Mouse (Mus musculus) heart, postnatal 0 days (tissue): Measurements from ENCODE around the gene Ccl26. TPM values are rescaled to one million over a fixed set of nuclear protein-coding genes. Genes with fewer than 3 reads are reported as not detected.

Experiments used
- ATAC-seq: fragments of 200-750 bp; cut with Nextera tagmentation; 2 replicates; pipeline ENCODE4 v1.8.0; 2017; ENCODE audit warnings: low read depth, moderate number of reproducible peaks, moderate library complexity; ENCODE audit not compliant: insufficient read depth
- DNase-seq: peaks from one replicate; pipeline ENCODE4 v3.0.0-alpha.2; 2016; ENCODE audit warnings: low spot score
- H3K27ac ChIP-seq: fragments of 300-500 bp; sonication (generic); 2 replicates; pipeline ENCODE4 v1.5.1; 2014; ENCODE audit warnings: low read depth, mild to moderate bottlenecking
- H3K27me3 ChIP-seq: fragments of 300-500 bp; sonication (generic); 2 replicates; pipeline ENCODE4 v1.6.1; 2014; ENCODE audit warnings: low read length, mixed read lengths; ENCODE audit not compliant: control insufficient read depth, insufficient read depth
- H3K36me3 ChIP-seq: fragments of 300-500 bp; sonication (generic); replicated peaks from 2 replicates; pipeline ENCODE4 v1.6.1; 2014; ENCODE audit warnings: low read length, mixed read lengths; ENCODE audit not compliant: control insufficient read depth, insufficient read depth
- H3K4me1 ChIP-seq: fragments of 300-500 bp; sonication (generic); 2 replicates; pipeline ENCODE4 v1.6.1; 2014; ENCODE audit warnings: antibody characterized with exemption; ENCODE audit not compliant: control insufficient read depth, insufficient read depth
- H3K4me2 ChIP-seq: fragments of 300-500 bp; sonication (generic); 2 replicates; pipeline ENCODE4 v1.6.1; 2014; ENCODE audit warnings: low read depth, mild to moderate bottlenecking, low read length, moderate library complexity
- H3K4me3 ChIP-seq: fragments of 300-500 bp; sonication (generic); 2 replicates; pipeline ENCODE4 v1.5.1; 2014; ENCODE audit warnings: low read depth, low read length
- H3K9ac ChIP-seq: fragments of 300-500 bp; sonication (generic); replicated peaks from 2 replicates; pipeline ENCODE4 v1.6.1; 2014; ENCODE audit warnings: low read depth, low read length, mixed read lengths
- H3K9me3 ChIP-seq: fragments of 300-500 bp; sonication (generic); replicated peaks from 2 replicates; pipeline ENCODE4 v1.6.1; 2016; ENCODE audit warnings: low read length; ENCODE audit not compliant: control insufficient read depth
- CTCF ChIP-seq: IDR thresholded peaks from 2 replicates; pipeline ENCODE4 v1.5.1; 2016; ENCODE audit warnings: antibody characterized with exemption, control low read depth, low read depth
- EP300 ChIP-seq: IDR thresholded peaks from 2 replicates; pipeline ENCODE4 v1.6.1; 2016; ENCODE audit warnings: antibody characterized with exemption, low read depth
- WGBS: fragments of 180-500 bp; shearing (Covaris S2); extraction: QIAGEN DNeasy Blood & Tissue Kit; methylation state at CpG from one replicate; pipeline ENCODE4 v1.1.7; 2014; 5-methylcytosine and 5-hydroxymethylcytosine counted together
- polyA plus RNA-seq: library from polyadenylated mRNA; unstranded; fragments of >200 nt; fragmentation: Nextera tagmentation; extraction: Ambion mirVana; gene quantifications from 2 replicates; pipeline ENCODE4 v1.2.1, GENCODE M21; 2015
- total RNA-seq: library from RNA; depleted of rRNA; stranded (reverse); fragments of >200 nt; gene quantifications from 2 replicates; pipeline ENCODE4 v1.2.3, GENCODE M21; 2014; ENCODE audit warnings: low replicate concordance

The Ccl26 gene
- total and polyA plus RNA-seq, 2 experiments from 2014 or later: not detected

GRCm38 (mm10) chr5:135587764-135588163, 24.4 kb upstream of the Ccl26 start:
- Histone ChIP-seq H3K4me1 (no peaks in the 10 kb centered on the region), H3K27me3 (no peaks in the 10 kb centered on the region), H3K4me2 (no peak overlapping the region), H3K9ac (no peak overlapping the region), H3K27ac (no peak overlapping the region), H3K4me3 (no peak overlapping the region), H3K9me3 (0 out of 2 replicates have a peak, but pooled peaks cover 3% of the 10 kb centered on the region), H3K36me3 (no peaks in the 10 kb centered on the region)
- ATAC-seq (no peak), DNase-seq (no peak)
- no peak for TF ChIP-seq CTCF
- no peak for TF ChIP-seq EP300
- WGBS: 85% methylated on average over 4 of the region's 4 CpGs

DNA sequence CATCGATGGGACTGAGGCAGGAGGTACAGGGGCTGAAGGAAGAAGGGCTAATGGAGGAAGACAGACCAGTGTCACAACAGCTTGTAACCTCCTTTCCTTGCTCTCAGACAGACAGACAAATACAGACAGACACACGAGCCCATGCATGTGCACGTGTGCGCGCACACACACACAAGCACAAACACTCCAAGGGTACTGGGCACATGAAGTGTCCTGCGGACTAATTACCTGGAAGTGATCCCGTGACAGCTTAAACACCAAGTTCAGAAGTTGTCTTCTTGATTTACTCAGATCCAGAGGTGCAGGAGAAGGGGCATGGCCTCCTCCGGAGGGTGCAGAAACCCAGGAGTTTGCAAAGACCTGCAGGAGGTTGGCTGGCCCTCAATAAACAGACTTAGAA, 22.3 kb upstream of the Ccl26 start:
- 84% methylated on average over 8 of the region's 8 CpGs for WGBS
- no peak for DNase-seq

DNA sequence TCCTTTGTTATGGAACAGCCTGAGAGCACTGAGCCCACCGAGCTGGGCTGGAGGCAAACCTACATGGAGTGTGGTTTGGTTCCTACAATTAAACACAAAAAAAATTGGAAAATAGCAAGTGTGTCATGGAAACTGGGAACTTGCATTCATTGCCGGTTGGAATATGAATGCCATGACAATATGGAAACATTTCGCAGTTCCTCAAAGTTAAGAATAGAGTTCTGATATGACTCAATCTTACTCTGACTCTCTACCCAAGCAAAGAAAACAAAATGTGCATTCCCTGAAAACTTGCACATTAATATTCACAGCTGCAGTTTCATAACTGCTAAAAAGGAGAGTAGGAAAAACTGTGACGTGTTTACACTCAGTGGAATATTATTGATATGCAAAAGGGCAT, 19.0 kb upstream of the Ccl26 start:
- DNase-seq (no peak), ATAC-seq (no peak)
- Histone ChIP-seq H3K27ac (no peak overlapping the region), H3K9ac (no peak overlapping the region), H3K4me2 (no peak overlapping the region), H3K4me1 (no peaks in the 10 kb centered on the region), H3K9me3 (no peaks in the 10 kb centered on the region), H3K4me3 (no peak overlapping the region), H3K36me3 (no peaks in the 10 kb centered on the region), H3K27me3 (no peaks in the 10 kb centered on the region)
- TF ChIP-seq CTCF (no peak), EP300 (no peak)
- 66% methylated on average over 4 of the region's 4 CpGs for WGBS

More for the DNA sequence above, 22.3 kb upstream of the Ccl26 start:
- no peak overlapping the region for H3K4me3 ChIP-seq
- no peaks in the 10 kb centered on the region for H3K36me3 ChIP-seq
- H3K4me1 ChIP-seq: no peaks in the 10 kb centered on the region
- H3K27me3 ChIP-seq: no peaks in the 10 kb centered on the region
- no peak for TF ChIP-seq EP300
- no peak for TF ChIP-seq CTCF
- no peak overlapping the region for H3K9ac ChIP-seq
- no peak overlapping the region for H3K27ac ChIP-seq
- no peaks in the 10 kb centered on the region for H3K9me3 ChIP-seq
- no peak for ATAC-seq
- H3K4me2 ChIP-seq: no peak overlapping the region

GRCm38 (mm10) chr5:135579331-135579751, 16.0 kb upstream of the Ccl26 start:
- H3K4me2 ChIP-seq: no peak overlapping the region
- no peak overlapping the region for H3K27ac ChIP-seq
- no peak overlapping the region for H3K4me3 ChIP-seq
- TF ChIP-seq CTCF (no peak), EP300 (no peak)
- WGBS: 77% methylated on average over 10 of the region's 10 CpGs
- DNase-seq (no peak), ATAC-seq (no peak)
- H3K4me1 ChIP-seq: no peaks in the 10 kb centered on the region
- H3K36me3 ChIP-seq: no peaks in the 10 kb centered on the region
- H3K27me3 ChIP-seq: no peaks in the 10 kb centered on the region
- H3K9me3 ChIP-seq: no peaks in the 10 kb centered on the region
- H3K9ac ChIP-seq: no peak overlapping the region

- no peak overlapping the region for H3K27ac ChIP-seq
- TF ChIP-seq EP300 (no peak), CTCF (no peak)
- no peak overlapping the region for H3K4me3 ChIP-seq
- H3K36me3 ChIP-seq: no peaks in the 10 kb centered on the region
- WGBS: 63% methylated on average over 4 of the region's 4 CpGs
- H3K9me3 ChIP-seq: no peaks in the 10 kb centered on the region
- DNase-seq (no peak), ATAC-seq (no peak)
- no peaks in the 10 kb centered on the region for H3K27me3 ChIP-seq
- H3K4me2 ChIP-seq: no peak overlapping the region
- H3K4me1 ChIP-seq: no peaks in the 10 kb centered on the region
- no peak overlapping the region for H3K9ac ChIP-seq
Measured at GRCm38 (mm10) chr5:135576055-135576454, 12.7 kb upstream of the Ccl26 start.

DNA sequence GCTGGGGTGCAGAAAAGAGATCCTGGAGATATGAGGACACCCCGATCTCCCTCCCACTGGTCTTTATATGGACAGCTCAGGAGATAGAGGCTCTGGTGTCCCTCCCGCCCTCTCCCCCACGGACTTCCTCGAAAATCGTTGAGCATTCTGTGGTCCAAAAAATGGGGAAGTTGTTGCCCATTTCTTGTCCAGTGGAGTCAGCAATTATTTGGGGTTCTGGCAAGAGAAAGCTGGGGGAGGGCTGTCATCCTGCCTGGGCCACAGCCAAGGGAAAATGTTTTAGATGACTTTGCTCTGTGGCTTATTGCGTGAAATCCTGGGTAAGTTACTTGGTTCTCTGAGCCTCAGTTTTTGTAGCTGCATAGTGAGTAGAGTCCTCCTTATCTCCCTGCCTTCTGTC, 9.6 kb upstream of the Ccl26 start, which contains the start of gene Ccl24:
Ccl24 (minus strand) TSS at position 44 of the 400 bp plus-strand sequence.
- H3K4me3 ChIP-seq: no peak within 1 kb of the TSS
- H3K9me3 ChIP-seq: no peaks in the 10 kb centered on the region
- 77% methylated on average over 6 of the region's 6 CpGs for WGBS
- H3K9ac ChIP-seq: no peak within 1 kb of the TSS
- no peak for TF ChIP-seq EP300
- DNase-seq (no peak), ATAC-seq (no peak)
- H3K27ac ChIP-seq: no peak within 1 kb of the TSS
- no peaks in the 10 kb centered on the region for H3K36me3 ChIP-seq
- H3K27me3 ChIP-seq: no peaks in the 10 kb centered on the region
- no peaks in the 10 kb centered on the region for H3K4me1 ChIP-seq
- H3K4me2 ChIP-seq: no peak within 1 kb of the TSS
